Mouse (Mus musculus) gastrocnemius, postnatal 14 days (tissue): Measurements from ENCODE around the gene 9330159F19Rik. TPM values are rescaled to one million over a fixed set of nuclear protein-coding genes. Genes with fewer than 3 reads are reported as not detected.

Source experiments
- DNase-seq: peaks from one replicate; pipeline ENCODE4 v3.0.0; 2021; ENCODE audit warnings: mixed read lengths
- intact Hi-C: fragments of 180-260 bp; cut with DNase I; formaldehyde crosslinking; loops from one replicate; pipeline ENCODE4 v1.15.1; 2025; ENCODE audit warnings: low total_unique reads
- long read RNA-seq, 2 experiments: library from polyadenylated mRNA; stranded (forward); transcript quantifications; one replicate each; pipeline ENCODE4 v2.0.0; 2021
- total RNA-seq, 2 experiments: library from RNA; stranded (reverse); gene quantifications; 2 replicates each; pipeline ENCODE4 v1.2.3; 2021

9330159F19Rik gene
- 10 to 100 TPM; 14.7 to 18.1 TPM for total RNA-seq
- long read RNA-seq, experiment 1, full-length matches to known transcripts, result 8 of 11 reads
- long read RNA-seq, experiment 1, partial matches to known transcripts, result 0 of 11 reads
- long read RNA-seq, experiment 1, other reads (novel, unspliced or antisense), result 3 of 11 reads
- long read RNA-seq, experiment 2, full-length matches to known transcripts, result 12 of 19 reads
- long read RNA-seq, experiment 2, partial matches to known transcripts, result 3 of 19 reads
- long read RNA-seq, experiment 2, other reads (novel, unspliced or antisense), result 4 of 19 reads

DNA sequence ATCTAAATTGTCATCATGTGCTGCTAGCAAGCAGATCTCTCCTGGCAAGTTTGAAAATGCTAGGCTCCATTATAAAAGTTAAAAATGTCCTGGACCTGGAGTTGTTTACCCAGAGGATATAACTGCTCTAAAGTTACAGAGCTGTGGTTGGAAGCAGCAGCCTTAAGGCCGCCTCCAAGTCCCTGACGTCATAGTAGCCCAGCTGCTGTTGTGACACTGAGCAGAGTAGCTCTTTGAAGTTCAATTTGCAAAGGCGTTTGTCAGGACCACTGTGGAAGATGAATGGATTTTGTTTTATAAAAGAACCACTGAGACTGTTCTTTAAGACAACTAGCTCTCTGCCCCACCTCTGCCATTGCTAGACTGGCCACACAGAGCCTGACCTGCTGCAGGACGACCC lies at the start of gene 9330159F19Rik:
9330159F19Rik (plus strand) TSS at position 154 of the 400 bp plus-strand sequence.
- peak; percentile 52 for DNase-seq
- intact Hi-C loops, result no loop called here

DNA sequence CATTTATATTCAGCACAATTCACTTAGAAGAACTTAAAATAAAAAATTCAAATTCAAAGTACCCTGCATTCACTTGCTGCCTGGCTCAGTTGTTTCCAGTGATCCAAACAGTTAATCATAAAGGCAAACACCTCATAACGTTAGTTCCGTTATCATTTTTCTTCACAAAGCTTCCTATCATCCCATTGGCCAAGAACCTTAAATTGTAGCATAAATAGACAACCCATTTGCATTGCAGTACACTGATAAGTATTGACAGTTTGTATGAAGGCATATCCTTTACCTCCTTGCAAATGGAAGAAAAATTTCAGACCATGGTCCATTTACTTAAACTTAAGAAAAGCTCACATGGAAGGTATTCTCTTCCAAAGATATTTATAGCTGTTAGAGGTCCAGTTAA lies 49.7 kb upstream of the 9330159F19Rik start:
- intact Hi-C loops, result no loop called here
- DNase-seq, result no peak

DNA sequence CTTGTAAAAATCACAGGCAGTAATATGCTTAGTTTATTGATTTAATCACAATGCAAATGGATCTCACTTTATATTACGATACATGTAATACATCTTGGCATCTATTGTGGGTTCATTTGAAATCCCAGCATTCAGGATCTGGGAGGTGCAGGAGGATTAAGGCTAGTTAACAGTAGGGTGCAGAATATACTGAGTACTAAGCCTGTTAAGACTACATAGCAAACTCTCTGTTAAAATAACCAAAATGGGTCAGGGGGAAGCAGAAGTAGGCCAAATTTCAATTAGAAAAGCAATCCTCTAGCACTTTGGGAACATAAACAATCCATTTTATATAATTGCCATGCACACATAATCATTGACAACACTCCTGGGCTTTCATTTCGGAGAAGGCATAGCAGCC lies 37.6 kb upstream of the 9330159F19Rik start:
- no peak for DNase-seq
- intact Hi-C loops, result no loop called here

DNA sequence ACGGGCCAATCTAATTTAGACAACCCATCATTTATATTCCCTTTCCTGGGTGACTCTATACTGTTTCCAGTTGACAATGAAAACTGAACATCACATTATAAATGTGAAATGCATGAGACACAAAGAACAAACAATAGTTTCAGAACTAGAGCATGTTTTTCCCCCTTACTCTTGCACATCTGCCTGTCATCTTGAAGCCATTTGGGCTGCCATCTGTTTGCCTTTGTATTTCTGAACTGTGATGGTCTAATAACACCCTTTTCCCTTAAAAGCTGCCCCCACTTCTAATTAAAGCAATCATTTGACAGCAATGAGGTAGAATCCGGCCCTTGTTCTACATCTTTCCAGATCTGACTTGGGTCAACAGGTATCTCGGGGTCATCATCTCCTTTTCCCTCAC lies 35.8 kb upstream of the 9330159F19Rik start:
- DNase-seq, result no peak
- intact Hi-C loops, result no loop called here

DNA sequence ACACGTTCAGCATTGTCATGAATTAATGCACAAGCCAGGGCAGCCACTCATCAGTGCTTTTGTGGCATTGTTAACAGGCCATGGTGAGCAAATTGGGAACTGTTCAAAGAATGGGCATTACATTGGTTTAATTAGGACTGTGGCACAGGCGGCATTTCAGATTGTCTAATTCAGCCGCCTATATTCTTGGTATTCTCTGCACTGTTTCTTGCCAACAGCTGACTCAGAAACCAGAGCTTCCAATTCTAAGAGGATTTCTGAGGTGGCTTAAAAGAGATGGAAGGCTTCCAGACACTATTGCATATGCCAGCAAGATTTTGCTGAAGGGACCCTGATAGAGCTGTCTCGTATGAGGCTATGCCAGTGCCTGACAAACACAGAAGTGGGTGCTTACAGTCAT lies 34.5 kb upstream of the 9330159F19Rik start:
- intact Hi-C loops, result no loop called here
- no peak for DNase-seq

DNA sequence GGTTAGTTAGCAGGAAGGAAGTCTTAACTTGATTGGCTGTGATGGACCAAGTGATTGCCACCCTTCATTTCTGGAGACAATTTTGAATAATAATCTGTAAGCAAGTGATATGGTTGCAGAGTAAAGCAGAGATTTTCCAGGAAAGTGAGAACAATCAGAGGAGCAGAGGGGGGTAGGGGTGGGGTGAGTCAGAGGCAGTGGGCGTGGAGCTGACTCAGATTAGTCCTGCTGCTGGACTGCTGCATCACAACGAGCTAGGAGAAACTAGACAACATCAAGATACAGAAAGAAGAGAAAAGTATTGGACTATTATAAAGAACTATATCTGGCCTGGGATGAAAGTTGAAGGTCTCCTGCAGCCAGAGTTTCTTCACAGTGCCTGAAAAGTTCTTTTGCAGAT lies 33.4 kb upstream of the 9330159F19Rik start:
- intact Hi-C loops, result no loop called here
- DNase-seq, result no peak

DNA sequence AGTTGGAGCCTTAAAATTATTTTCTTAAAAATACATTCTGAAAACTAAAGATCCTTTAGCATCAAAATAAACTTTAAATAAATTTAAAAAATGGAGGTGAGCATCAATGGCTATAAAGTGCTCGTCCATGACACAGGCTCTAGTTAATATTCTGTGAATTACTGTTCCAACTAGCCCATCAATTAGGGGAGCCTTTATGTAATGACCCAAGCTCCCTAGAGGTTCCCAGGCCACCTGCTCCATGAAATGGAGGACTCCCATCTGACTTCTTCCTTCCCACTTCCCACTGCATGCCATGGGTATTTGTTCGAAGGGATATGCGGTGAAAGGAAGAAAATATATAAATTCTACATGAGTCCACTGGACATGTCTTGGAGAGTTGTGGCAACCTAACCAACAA lies 31.2 kb upstream of the 9330159F19Rik start:
- intact Hi-C loops, result no loop called here
- no peak for DNase-seq

DNA sequence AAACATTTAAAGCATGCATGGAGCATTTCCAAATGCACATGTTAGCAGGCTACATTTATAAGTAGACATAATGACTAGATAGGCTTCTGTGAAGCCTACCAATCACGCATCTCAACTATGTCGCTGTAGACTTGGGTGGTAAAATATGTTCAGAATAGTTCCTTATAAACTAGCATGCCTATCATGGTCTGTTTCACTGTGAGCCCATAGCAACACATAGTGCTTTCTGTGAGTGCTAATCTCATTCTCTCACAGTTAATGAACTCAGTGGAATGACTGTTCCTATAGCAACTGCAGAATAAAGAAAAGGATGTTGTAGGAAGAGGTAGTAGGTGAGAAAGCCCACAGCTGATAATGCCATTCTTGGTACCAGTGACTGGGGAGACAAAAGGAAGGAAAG lies 30.4 kb upstream of the 9330159F19Rik start:
- DNase-seq, result no peak
- intact Hi-C loops, result no loop called here

DNA sequence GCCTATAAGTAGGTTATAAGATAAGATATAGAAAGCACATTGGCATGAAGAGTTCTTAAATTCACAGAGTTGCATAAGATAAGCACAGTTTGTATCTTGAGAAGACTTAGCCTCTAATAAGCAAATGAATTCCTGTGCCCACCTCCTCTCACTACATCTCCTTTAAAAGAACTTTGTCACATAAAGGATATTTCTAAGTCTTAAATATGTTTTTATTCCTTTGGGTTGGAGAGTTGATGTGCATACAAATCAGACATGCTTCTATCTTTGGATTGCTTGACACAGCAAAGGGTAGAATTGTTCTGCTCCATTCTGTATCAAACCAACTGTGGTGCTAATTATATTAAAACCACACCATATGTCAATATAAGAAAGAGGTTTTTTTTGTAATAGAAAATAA lies 17.6 kb upstream of the 9330159F19Rik start:
- no peak for DNase-seq
- intact Hi-C loops, result no loop called here

DNA sequence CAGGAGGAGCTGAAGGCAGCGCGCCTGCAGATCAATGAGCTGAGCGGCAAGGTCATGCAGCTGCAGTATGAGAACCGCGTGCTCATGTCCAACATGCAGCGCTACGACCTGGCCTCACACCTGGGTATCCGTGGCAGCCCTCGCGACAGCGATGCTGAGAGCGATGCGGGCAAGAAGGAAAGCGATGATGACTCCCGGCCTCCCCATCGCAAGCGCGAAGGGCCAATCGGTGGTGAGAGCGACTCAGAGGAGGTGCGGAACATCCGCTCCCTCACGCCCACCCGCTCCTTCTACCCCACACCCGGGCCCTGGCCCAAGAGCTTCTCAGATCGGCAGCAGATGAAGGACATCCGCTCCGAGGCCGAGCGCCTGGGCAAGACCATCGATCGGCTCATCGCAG lies 14.6 kb upstream of the 9330159F19Rik start:
- DNase-seq, result no peak
- intact Hi-C loops, result no loop called here

DNA sequence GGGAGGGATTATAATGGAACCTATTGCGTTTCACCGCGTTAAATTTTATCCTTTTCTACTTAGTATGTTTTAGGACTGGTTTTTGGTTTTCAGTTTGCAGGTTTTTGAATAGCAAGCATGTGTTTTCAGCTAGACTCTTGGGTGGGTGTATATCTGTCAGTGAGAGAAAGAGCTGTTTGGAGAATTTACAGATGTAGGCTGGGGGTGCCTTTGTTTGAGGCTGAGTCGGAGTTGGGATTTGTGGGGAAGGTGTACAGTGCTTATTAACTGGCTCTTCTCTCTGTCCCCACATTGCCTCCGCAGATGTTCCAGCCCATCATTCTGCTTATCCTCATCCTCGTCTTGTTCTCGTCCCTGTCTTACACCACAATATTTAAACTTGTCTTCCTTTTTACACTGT lies 12.8 kb upstream of the 9330159F19Rik start, which contains the start of gene Gm49353:
Gm49353 (plus strand) TSS at position 313 of the 400 bp plus-strand sequence.
- intact Hi-C loops, result no loop called here

DNA sequence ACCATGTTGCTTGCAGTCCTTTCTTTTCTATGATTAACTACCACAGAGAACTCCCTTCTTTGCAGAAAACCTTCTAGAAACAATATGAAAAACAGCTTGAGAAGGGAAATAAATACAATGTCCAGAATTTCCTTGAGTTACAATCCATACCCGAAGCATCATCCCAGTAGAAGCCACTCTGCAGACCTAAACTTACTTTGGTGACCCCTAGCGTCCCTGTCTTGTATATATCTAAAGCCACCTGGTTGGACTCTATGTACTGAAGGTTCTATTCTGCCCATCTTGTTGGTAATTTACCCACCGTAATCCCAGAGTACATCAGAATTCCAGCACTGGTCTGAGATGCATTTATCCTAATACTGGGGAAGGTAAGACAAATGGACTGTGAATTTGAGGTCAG lies 11.6 kb upstream of the 9330159F19Rik start:
- intact Hi-C loops, result no loop called here
- no peak for DNase-seq

More for the DNA sequence above, 12.8 kb upstream of the 9330159F19Rik start, which contains the start of gene Gm49353:
- no peak for DNase-seq

DNA sequence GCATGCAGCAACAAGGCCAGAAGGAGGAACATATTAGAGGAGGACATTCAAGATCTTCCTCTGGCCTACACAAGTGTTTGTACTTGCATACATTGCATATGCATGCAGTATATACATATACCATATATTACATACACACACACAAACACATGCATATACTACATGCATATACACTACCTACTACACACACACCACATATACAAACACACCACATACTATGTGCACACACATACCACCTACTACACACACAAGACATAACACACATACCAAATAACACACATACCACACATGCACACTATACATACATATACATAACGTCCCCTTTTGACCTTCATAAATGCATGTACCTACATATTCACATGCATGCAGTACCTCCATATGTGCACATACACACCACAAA lies 10.8 kb upstream of the 9330159F19Rik start:
- DNase-seq, result no peak
- intact Hi-C loops, result no loop called here

DNA sequence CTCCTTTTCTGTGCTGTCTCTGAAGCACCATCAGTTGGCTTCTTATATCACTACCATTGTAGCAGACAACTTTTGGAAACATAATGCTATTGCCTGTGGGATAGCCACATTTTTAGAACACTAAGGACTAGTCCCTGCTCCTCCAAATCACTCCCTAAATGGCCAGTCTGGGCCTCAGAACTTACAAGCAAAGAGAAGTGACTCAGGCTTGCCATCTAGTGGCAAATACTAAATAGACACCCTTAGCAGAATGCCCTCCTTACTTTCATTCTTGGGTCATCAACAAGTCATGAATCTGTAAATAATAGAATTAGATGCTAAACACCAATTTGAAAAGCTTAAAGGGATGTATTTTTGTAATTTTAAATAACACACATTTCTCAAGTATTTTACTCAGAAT lies 4.7 kb upstream of the 9330159F19Rik start:
- no peak for DNase-seq
- intact Hi-C loops, result loop anchor here (5.0 kb wide), 1 partner anchor 99 kb away; no protein-coding TSS in a partner anchor

DNA sequence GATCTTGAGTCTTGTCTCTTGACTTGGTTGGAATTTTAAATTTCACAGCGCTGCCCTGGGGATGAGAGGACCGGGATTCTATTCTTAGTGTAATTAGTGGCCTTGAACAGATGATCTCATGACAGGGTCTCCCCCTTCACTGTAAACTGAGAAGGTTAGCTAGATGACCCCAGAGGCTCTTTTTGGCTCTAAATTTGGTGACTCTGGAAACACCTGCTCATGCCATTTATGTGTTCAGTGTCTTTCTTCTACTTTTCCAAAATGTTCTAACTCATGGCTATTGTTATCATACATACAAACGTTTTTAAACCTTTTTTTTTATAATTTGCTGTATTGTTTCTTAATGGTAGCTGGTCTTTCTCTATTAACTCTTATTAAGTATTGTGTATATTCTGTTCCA lies 2.7 kb upstream of the 9330159F19Rik start:
- no peak for DNase-seq
- intact Hi-C loops, result loop anchor here (5.0 kb wide), 1 partner anchor 101 kb away; no protein-coding TSS in a partner anchor

DNA sequence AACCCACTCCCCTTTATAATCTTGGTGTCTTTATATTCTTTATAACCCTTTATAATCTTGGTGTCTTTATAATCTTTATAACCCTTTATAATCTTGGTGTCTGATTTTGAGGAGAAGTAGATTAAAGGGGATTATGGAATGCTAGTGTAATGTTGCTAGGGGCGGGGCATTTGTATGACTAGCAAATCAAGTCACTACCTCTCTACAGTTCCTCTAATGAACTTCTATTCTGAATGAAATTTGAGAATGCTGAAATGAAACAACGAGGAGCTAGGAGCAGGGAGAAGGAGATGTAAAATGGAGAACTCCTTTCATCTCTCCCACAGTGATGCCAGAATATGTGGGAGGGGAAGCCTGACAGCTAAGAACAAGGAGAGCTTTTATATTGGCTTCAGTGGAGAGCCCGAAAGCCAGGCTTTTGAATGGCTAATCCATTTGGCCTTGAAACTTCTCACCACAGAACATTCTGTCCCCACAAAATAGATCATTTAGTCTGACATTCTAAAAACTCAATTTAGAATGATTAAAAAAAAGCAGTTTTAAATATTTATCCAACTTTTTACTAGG lies 2.2 kb downstream of the 9330159F19Rik start:
- DNase-seq, result no peak
- intact Hi-C loops, result no loop called here

DNA sequence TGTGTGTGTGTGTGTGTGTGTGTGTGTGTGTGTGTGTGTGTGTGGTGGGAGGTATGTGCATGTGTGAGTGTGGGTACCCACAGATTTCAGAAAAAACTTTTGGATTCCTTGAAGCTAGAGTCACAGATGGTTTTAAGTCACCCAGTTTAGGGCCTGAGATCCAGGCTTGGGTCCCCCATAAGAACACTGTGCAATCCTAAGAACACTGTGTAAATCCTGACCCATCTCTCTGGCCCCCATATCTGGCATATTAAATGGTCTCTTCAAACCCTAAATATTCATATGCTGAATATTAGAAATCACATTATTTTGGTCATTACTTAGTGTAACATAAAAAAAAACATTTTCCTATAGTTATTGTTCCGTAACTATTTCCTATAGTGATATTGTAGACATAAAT lies 5.6 kb downstream of the 9330159F19Rik start:
- no peak for DNase-seq
- intact Hi-C loops, result no loop called here

DNA sequence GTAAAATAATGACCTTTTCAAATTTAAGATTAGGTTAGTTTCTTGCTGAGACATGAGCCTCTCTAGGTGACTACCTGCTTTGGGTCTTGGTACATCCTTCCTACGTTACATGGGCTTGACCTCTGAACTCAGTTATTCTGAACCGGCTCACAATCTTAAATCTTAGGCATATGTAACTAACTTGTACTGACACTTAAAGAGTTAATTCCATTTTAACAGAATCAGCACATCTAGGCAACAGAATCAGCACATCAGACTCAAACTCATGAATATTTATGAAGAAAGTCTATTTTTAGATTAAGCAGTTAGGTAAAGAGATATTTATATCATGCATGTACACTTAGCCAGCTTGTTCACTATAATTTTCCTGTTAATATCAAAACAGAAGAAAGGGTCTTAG lies 6.0 kb downstream of the 9330159F19Rik start:
- intact Hi-C loops, result no loop called here
- DNase-seq, result no peak

DNA sequence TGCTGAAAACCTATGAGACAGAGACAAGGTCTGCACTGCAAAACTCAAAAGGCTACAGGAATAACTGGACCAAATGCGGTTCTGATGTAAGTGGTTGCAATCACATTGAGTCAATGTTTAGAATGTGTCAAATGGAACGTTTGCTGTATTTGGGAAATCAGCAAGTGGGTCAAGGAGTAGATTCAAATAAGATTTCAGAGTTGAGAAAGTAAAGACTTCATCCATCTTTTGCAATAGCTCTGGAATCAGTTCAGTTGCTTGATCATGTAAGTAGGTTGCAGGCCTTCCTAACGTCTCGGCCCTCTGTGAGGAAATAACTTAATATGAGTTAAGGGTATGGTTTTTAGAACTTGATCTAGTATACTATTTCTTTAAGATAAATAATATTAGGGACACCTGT lies 13.9 kb downstream of the 9330159F19Rik start:
- DNase-seq, result no peak
- intact Hi-C loops, result no loop called here

DNA sequence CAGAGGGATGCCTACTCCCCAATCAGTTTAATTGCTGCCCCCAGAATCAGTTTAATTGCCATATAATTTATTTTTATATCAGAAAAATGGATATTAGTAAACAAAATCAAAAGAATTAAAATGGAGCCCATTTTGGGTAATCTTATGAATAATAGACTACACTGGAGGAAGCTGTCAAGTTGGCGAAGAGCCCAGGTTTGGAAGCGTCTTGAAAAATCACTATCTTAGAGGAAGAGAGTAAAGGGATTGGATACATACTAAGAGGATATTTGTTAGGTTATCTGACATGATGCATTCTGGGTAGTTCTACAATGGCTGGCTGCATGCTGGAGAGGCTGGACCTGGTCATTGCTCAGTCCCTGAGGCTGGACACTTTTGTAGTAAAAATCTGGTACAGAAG lies 19.8 kb downstream of the 9330159F19Rik start:
- intact Hi-C loops, result no loop called here

More for the DNA sequence above, 19.8 kb downstream of the 9330159F19Rik start:
- no peak for DNase-seq
